Mouse (Mus musculus): ENCODE results near the gene Ryr1.
"Not testable (repeated sequence)": the region's sequence is repeated elsewhere in the genome, so short reads cannot be mapped to it uniquely, and the experiment has no call there.

Gene Ryr1

GRCm38 (mm10) chr7:29146625-29147367, 21.8 kb upstream of the Ryr1 start:
- DNase-seq (ENCODE audit: low read depth in 1 of 2, low spot score in 2 of 2): no peak

GRCm38 (mm10) chr7:29144006-29144405, 19.0 kb upstream of the Ryr1 start:
- DNase-seq (ENCODE audit: low read depth in 1 of 2, low spot score in 2 of 2): peak; percentile 16 to 39

GRCm38 (mm10) chr7:29141416-29141815, 16.4 kb upstream of the Ryr1 start:
- DNase-seq (ENCODE audit: low read depth in 1 of 2, low spot score in 2 of 2): no peak

- DNase-seq (ENCODE audit: low read depth in 1 of 2, low spot score in 2 of 2): not testable (repeated sequence)
Observed at GRCm38 (mm10) chr7:29139237-29139636, 14.3 kb upstream of the Ryr1 start.

GRCm38 (mm10) chr7:29137429-29137828, 12.4 kb upstream of the Ryr1 start:
- DNase-seq (ENCODE audit: low read depth in 1 of 2, low spot score in 2 of 2): no peak

- DNase-seq (ENCODE audit: low read depth in 1 of 2, low spot score in 2 of 2): peak in 1 of 2 experiments; percentile 13
Observed at GRCm38 (mm10) chr7:29134693-29135386, 9.9 kb upstream of the Ryr1 start, which contains the start of gene Rasgrp4. Rasgrp4 (plus strand) TSS chr7:29134851.

DNA sequence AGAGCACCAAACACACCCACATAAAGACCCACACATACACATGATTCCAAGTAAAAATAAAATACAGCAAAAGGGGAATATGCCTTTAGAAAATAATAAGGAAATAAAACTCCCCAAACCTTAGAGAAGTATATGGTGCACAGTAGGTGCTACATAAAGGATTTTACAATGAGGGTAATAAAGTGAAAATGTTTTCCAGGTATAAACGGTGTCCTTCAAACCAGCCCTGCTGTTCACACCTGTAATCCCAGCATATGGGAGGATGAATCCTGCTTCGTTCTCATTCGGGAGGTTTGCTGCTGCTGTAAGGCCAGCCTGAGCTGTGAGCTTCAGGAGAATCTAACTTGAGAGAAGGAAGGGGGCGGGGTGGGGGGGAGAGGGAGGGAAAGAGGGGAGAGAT, 9.3 kb upstream of the Ryr1 start:
- DNase-seq (ENCODE audit: low read depth in 1 of 2, low spot score in 2 of 2): no peak

- no peak for DNase-seq (ENCODE audit: low read depth in 1 of 2, low spot score in 2 of 2)
Observed at GRCm38 (mm10) chr7:29128725-29129124, 3.7 kb upstream of the Ryr1 start.

DNA sequence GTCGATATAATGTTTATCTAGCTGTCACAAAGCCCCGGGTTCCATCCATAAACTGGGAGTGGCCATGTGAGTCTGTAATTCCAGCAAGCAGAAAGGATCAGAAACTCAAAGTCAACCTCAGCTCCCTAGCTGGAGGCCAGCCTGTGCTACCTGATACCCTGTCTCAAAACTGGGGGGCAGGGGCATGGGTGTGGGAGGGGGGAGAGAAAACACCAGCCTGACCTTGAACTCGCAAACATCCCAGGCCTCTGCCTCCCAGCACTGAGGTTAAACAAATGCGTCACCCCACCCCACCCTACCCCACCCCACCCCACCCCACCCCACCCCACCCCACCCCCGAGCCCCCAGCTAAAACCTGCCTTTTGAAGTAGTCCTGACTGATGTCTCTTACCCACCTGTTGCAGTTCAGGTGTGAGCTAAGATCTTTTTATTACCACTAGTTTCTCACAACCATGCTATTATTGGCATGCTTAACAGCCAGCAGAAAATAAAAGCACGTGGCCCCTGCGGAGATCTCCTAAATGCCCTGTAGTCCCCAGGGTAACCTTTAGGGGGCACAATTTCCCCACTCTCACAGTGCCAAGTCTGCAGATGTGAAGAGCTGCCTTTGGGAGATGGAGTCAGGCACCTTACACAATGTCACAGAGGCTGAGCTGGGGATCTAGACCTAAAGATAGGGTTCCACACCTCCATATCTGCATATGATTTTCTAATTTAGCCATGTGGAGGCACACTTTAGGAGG, 1.4 kb upstream of the Ryr1 start:
- DNase-seq (ENCODE audit: low read depth in 1 of 2, low spot score in 2 of 2): peak; percentile 59 to 73

DNA sequence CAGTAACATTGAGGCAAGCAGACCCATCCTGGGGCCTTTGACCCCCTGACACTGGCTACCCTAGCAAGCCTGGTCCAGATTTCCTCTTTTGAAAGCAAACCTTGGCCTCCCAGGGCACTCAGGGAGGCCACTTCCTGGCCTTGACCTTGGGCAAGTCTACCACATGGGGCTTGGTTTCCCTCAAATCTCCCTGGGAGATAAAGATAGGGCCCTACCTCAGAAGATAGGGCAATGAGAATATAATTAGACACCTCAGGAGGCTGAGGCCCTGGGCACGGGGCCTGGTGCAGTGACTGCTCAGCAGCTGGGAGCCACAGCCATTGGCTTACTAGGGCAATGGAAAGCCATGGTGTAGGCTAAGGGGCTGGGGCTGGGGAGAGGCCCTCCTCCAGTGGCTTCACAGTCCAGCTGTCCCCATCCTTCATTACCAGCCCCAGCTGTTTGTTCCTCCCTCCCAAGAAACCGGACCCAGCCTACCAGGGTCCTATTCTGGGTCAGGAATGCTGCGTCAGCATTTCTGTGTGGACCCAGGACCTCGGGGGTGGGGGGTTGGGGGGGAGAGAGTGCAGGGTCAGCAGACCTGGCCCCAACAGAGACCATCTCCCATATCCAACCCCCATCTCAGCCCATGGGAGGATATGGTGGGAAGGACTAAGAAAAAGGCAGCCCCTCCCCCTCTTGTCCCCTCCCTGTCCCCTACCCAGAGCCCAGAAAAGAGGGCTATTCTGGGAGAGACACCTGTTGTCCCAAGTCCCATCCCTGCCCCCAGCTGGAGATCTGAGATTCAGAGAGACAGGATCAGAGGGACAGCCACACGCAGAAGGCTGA, 1.2 kb downstream of the Ryr1 start:
- no peak for DNase-seq (ENCODE audit: low read depth in 1 of 2, low spot score in 2 of 2)

DNA sequence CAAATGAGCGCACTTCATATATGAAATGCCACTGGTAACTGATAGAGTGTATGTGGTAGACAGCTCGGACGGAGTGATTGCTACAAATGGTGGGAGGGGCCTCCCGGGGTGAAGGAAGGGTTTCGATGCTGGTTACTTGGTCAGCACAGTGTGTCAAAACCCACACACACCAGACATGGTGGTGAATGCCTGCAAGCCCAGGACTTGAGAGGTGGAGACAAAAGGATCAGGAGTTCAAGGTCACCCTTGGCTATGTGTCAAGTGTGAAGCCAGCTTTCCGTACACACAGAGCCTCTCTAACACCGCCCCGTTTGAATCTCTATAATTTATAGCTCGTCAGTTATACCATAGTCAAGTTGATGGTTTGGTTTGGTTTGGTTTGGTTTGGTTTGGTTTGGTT, 2.2 kb downstream of the Ryr1 start:
- no peak for DNase-seq (ENCODE audit: low read depth in 1 of 2, low spot score in 2 of 2)

DNA sequence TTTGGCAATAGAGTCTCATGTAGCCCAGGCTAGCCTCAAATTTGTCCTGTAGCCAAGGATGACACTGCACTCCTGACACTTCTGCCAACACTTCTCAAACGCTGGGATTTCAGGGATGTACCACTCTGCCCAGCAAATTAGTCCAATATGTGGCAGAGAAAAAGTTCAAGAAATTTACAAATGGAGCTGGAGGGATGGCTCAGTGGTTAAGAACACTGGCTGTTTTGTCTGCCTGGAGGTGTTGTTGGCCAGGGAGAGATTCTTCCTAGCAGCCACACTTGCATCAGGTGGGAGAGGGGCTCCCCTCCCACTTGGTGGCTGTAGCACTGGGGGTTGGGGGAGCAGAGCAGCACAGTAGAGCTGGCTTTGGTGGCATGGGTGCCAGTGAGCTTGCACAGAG, 5.5 kb downstream of the Ryr1 start:
- no peak for DNase-seq (ENCODE audit: low read depth in 1 of 2, low spot score in 2 of 2)

- DNase-seq (ENCODE audit: low read depth in 1 of 2, low spot score in 2 of 2): no peak
Observed at GRCm38 (mm10) chr7:29118142-29118851, 6.7 kb downstream of the Ryr1 start.

- no peak for DNase-seq (ENCODE audit: low read depth in 1 of 2, low spot score in 2 of 2)
Observed at GRCm38 (mm10) chr7:29108992-29109955, 15.7 kb downstream of the Ryr1 start.

- no peak for DNase-seq (ENCODE audit: low read depth in 1 of 2, low spot score in 2 of 2)
Observed at GRCm38 (mm10) chr7:29101286-29102017, 23.5 kb downstream of the Ryr1 start.

- no peak for DNase-seq (ENCODE audit: low read depth in 1 of 2, low spot score in 2 of 2)
Observed at GRCm38 (mm10) chr7:29097131-29097530, 27.8 kb downstream of the Ryr1 start.

- no peak for DNase-seq (ENCODE audit: low read depth in 1 of 2, low spot score in 2 of 2)
Observed at GRCm38 (mm10) chr7:29088817-29089216, 36.2 kb downstream of the Ryr1 start.

- DNase-seq (ENCODE audit: low read depth in 1 of 2, low spot score in 2 of 2): no peak
Observed at GRCm38 (mm10) chr7:29086902-29087301, 38.1 kb downstream of the Ryr1 start.

DNA sequence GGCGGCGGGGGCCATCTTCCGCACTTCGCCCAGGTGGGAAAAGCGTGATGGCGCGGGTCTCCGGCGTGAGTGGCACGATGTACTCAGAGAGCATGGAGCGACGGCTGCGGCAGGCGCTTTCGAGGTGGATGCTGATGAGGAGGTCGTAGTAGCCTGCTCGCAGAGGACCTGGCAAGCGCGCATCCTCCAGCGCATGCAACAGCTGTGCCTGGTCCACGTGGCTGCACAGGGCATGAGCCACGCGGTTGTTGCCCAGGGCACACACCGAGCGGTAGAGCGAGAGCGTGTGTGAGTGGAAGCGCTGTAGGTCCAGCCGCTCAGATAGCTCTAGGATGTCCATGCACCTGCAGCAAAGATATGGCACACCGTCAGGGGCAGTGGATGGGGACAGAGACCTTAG, 39.0 kb downstream of the Ryr1 start:
- no peak for DNase-seq (ENCODE audit: low read depth in 1 of 2, low spot score in 2 of 2)

All from monocyte, adult 2 months (primary cell).